Mouse (Mus musculus) kidney, embryonic 15.5 days (tissue): ENCODE results near the gene H3f3a. TPM values are rescaled to one million over a fixed set of nuclear protein-coding genes. Genes with fewer than 3 reads are reported as not detected.

Experiments
- ATAC-seq: fragments of 200-750 bp; cut with Nextera tagmentation; replicated peaks from 2 replicates; pipeline ENCODE4 v1.8.0; 2017; ENCODE audit warnings: moderate TSS enrichment; ENCODE audit not compliant: low FRiP score
- H3K27ac ChIP-seq: fragments of 300-500 bp; sonication (generic); 2 replicates; pipeline ENCODE4 v1.5.1; 2015; ENCODE audit warnings: mild to moderate bottlenecking, inconsistent platforms
- H3K27me3 ChIP-seq: fragments of 300-500 bp; sonication (generic); 2 replicates; pipeline ENCODE4 v1.6.1; 2015; ENCODE audit warnings: inconsistent platforms
- H3K36me3 ChIP-seq: fragments of 300-500 bp; sonication (generic); 2 replicates; pipeline ENCODE4 v1.6.1; 2015; ENCODE audit warnings: inconsistent platforms
- H3K4me1 ChIP-seq: fragments of 300-500 bp; sonication (generic); 2 replicates; pipeline ENCODE4 v1.6.1; 2015; ENCODE audit warnings: inconsistent platforms
- H3K4me2 ChIP-seq: fragments of 300-500 bp; sonication (generic); 2 replicates; pipeline ENCODE4 v1.6.1; 2015; ENCODE audit warnings: moderate library complexity, mild to moderate bottlenecking, inconsistent platforms
- H3K4me3 ChIP-seq: fragments of 300-500 bp; sonication (generic); replicated peaks from 2 replicates; pipeline ENCODE4 v1.5.1; 2015; ENCODE audit warnings: mild to moderate bottlenecking, inconsistent platforms
- H3K9ac ChIP-seq: fragments of 300-500 bp; sonication (generic); 2 replicates; pipeline ENCODE4 v1.6.1; 2015; ENCODE audit warnings: mild to moderate bottlenecking, inconsistent platforms
- H3K9me3 ChIP-seq: fragments of 300-500 bp; sonication (generic); replicated peaks from 2 replicates; pipeline ENCODE4 v1.6.1; 2016; ENCODE audit warnings: inconsistent platforms
- WGBS: fragments of 180-500 bp; shearing (Covaris S2); methylation state at CpG from one replicate; pipeline ENCODE4 v1.1.7; 2015; ENCODE audit warnings: mixed read lengths; 5-methylcytosine and 5-hydroxymethylcytosine counted together
- polyA plus RNA-seq: library from polyadenylated mRNA; unstranded; fragments of >200 nt; fragmentation: Nextera tagmentation; extraction: Ambion mirVana; gene quantifications from 2 replicates; pipeline ENCODE4 v1.2.1, GENCODE M21; 2015

Gene H3f3a
- 2,677 and 2,753 TPM in 2 replicates for polyA plus RNA-seq

- peaks cover 31% of the 10 kb centered on the region for H3K4me1 ChIP-seq
- H3K9me3 ChIP-seq: no peaks in the 10 kb centered on the region
- ATAC-seq: peak; percentile 83
- H3K9ac ChIP-seq: peak within 1 kb of the TSS; percentile 100
- peak within 1 kb of the TSS; percentile 97 for H3K4me3 ChIP-seq
- no peaks in the 10 kb centered on the region for H3K27me3 ChIP-seq
- peak within 1 kb of the TSS; percentile 66 for H3K4me2 ChIP-seq
- peaks cover 17% of the 10 kb centered on the region for H3K36me3 ChIP-seq
- WGBS: 2% methylated on average over 47 of the region's 69 CpGs
- H3K27ac ChIP-seq: peak within 1 kb of the TSS; percentile 100
These were observed at the start of gene H3f3a for GRCm38 (mm10) chr1:180813885-180814740. Gene H3f3a (minus strand): TSS chr1:180813943.

- Histone ChIP-seq H3K9ac (no peak overlapping the region), H3K27me3 (no peaks in the 10 kb centered on the region), H3K9me3 (no peaks in the 10 kb centered on the region), H3K4me1 (no peaks in the 10 kb centered on the region), H3K36me3 (peaks cover 95% of the 10 kb centered on the region), H3K4me3 (no peak overlapping the region), H3K4me2 (no peak overlapping the region), H3K27ac (no peak overlapping the region)
- WGBS: 85% methylated on average over 6 of the region's 6 CpGs
- ATAC-seq: no peak
These were observed 46.3 kb upstream of the H3f3a start for GRCm38 (mm10) chr1:180860030-180860429.

GRCm38 (mm10) chr1:180858763-180859162, 45.0 kb upstream of the H3f3a start:
- Histone ChIP-seq H3K4me2 (no peak overlapping the region), H3K36me3 (peaks cover 85% of the 10 kb centered on the region), H3K4me3 (no peak overlapping the region), H3K27me3 (no peaks in the 10 kb centered on the region), H3K9me3 (no peaks in the 10 kb centered on the region), H3K9ac (no peak overlapping the region), H3K27ac (no peak overlapping the region), H3K4me1 (no peaks in the 10 kb centered on the region)
- no peak for ATAC-seq

GRCm38 (mm10) chr1:180850316-180851270, 36.9 kb upstream of the H3f3a start, which contains the start of gene Sde2:
Gene Sde2 (plus strand): TSS chr1:180851127.
- H3K9me3 ChIP-seq: no peaks in the 10 kb centered on the region
- peak within 1 kb of the TSS; percentile 83 for H3K4me3 ChIP-seq
- peak within 1 kb of the TSS; percentile 98 for H3K27ac ChIP-seq
- peak within 1 kb of the TSS; percentile 73 for H3K9ac ChIP-seq
- under 1% methylated on average over 77 of the region's 77 CpGs for WGBS
- peaks cover 7% of the 10 kb centered on the region for H3K36me3 ChIP-seq
- peak within 1 kb of the TSS; percentile 70 for H3K4me2 ChIP-seq
- H3K27me3 ChIP-seq: no peaks in the 10 kb centered on the region
- peaks cover 45% of the 10 kb centered on the region for H3K4me1 ChIP-seq
- peak; percentile 98 for ATAC-seq

- ATAC-seq: no peak
- no peaks in the 10 kb centered on the region for H3K9me3 ChIP-seq
- H3K36me3 ChIP-seq: no peaks in the 10 kb centered on the region
- H3K27me3 ChIP-seq: no peaks in the 10 kb centered on the region
- peak overlapping the region; percentile 83 for H3K4me3 ChIP-seq
- WGBS: 34% methylated on average over 11 of the region's 11 CpGs
- peaks cover 45% of the 10 kb centered on the region for H3K4me1 ChIP-seq
- peak overlapping the region; percentile 70 for H3K4me2 ChIP-seq
- peak overlapping the region; percentile 56 for H3K9ac ChIP-seq
- peak overlapping the region; percentile 98 for H3K27ac ChIP-seq
These were observed 36.1 kb upstream of the H3f3a start for GRCm38 (mm10) chr1:180849701-180850301.

GRCm38 (mm10) chr1:180848511-180849241, 34.9 kb upstream of the H3f3a start:
- no peaks in the 10 kb centered on the region for H3K36me3 ChIP-seq
- peak overlapping the region; percentile 37; the same call in 1 of the 2 replicates for H3K9ac ChIP-seq
- H3K4me1 ChIP-seq: peaks cover 45% of the 10 kb centered on the region
- H3K4me3 ChIP-seq: peak overlapping the region; percentile 36
- no peaks in the 10 kb centered on the region for H3K9me3 ChIP-seq
- WGBS: 18% methylated on average over 11 of the region's 11 CpGs
- no peaks in the 10 kb centered on the region for H3K27me3 ChIP-seq
- peak overlapping the region; percentile 62 for H3K4me2 ChIP-seq
- peak overlapping the region; percentile 94 for H3K27ac ChIP-seq
- no peak; the same call in 1 of the 2 replicates for ATAC-seq

- ATAC-seq: peak; percentile 67
- Histone ChIP-seq H3K9me3 (no peaks in the 10 kb centered on the region), H3K4me1 (peaks cover 45% of the 10 kb centered on the region), H3K36me3 (no peaks in the 10 kb centered on the region), H3K4me3 (peak overlapping the region; percentile 36), H3K27me3 (no peaks in the 10 kb centered on the region), H3K27ac (peak overlapping the region; percentile 94), H3K9ac (peak overlapping the region; percentile 37), H3K4me2 (peak overlapping the region; percentile 62)
- 1% methylated on average over 9 of the region's 9 CpGs for WGBS
These were observed 34.4 kb upstream of the H3f3a start for GRCm38 (mm10) chr1:180848114-180848510.

GRCm38 (mm10) chr1:180841561-180842300, 28.0 kb upstream of the H3f3a start:
- no peak overlapping the region for H3K9ac ChIP-seq
- H3K36me3 ChIP-seq: no peaks in the 10 kb centered on the region
- no peaks in the 10 kb centered on the region for H3K27me3 ChIP-seq
- H3K4me3 ChIP-seq: no peak overlapping the region
- WGBS: 76% methylated on average over 8 of the region's 8 CpGs
- H3K9me3 ChIP-seq: no peaks in the 10 kb centered on the region
- peaks cover 9% of the 10 kb centered on the region for H3K4me1 ChIP-seq
- H3K27ac ChIP-seq: no peak overlapping the region
- H3K4me2 ChIP-seq: no peak overlapping the region
- ATAC-seq: no peak

GRCm38 (mm10) chr1:180839201-180839910, 25.6 kb upstream of the H3f3a start:
- 74% methylated on average over 8 of the region's 8 CpGs for WGBS
- Histone ChIP-seq H3K27ac (no peak overlapping the region), H3K4me1 (peaks cover 9% of the 10 kb centered on the region), H3K9ac (no peak overlapping the region), H3K4me2 (no peak overlapping the region), H3K4me3 (no peak overlapping the region), H3K9me3 (no peaks in the 10 kb centered on the region), H3K36me3 (no peaks in the 10 kb centered on the region), H3K27me3 (no peaks in the 10 kb centered on the region)
- ATAC-seq: no peak

GRCm38 (mm10) chr1:180838014-180838413, 24.3 kb upstream of the H3f3a start:
- Histone ChIP-seq H3K27me3 (no peaks in the 10 kb centered on the region), H3K4me1 (peaks cover 9% of the 10 kb centered on the region), H3K9me3 (no peaks in the 10 kb centered on the region), H3K36me3 (no peaks in the 10 kb centered on the region), H3K9ac (no peak overlapping the region), H3K4me3 (no peak overlapping the region), H3K27ac (0 out of 2 replicates have a peak overlapping the region, but pooled peaks have one; percentile 20), H3K4me2 (no peak overlapping the region)
- no peak for ATAC-seq
- 21% methylated on average over 6 of the region's 6 CpGs for WGBS
